Mouse (Mus musculus) gastrocnemius, adult 8-10 months (tissue): ENCODE data around the gene 1700017D01Rik. TPM values are rescaled to one million over a fixed set of nuclear protein-coding genes. Genes with fewer than 3 reads are reported as not detected.

ENCODE experiments used
- DNase-seq, 2 experiments: peaks; one replicate each; pipeline ENCODE4 v3.0.0; 2022; ENCODE audit warnings: low spot score in 2 of 2
- total RNA-seq, 4 experiments: library from RNA; stranded (reverse); gene quantifications; 2 replicates each; pipeline ENCODE4 v1.2.4; 2022

Gene 1700017D01Rik
- total RNA-seq, 4 experiments from 2014 or later = not detected

DNA sequence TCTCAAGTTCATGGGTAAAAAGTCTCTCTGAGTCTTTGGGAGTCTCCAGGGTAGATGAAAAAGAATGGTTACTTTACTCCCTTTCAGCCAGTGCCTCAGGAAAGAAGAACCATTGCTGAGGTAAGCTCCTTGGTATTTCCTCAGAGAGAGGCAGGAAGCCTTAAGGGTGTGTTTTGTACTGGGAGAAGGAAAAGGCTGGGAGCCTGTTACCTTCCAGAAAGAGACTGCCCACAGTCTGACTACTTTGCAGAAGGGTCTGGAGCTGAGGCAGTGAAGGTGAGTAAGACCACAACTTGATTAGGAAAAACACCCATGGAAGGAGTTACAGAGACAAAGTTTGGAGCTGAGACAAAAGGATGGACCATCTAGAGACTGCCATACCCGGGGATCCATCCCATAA is 82.2 kb downstream of the 1700017D01Rik start:
- DNase-seq = no peak

DNA sequence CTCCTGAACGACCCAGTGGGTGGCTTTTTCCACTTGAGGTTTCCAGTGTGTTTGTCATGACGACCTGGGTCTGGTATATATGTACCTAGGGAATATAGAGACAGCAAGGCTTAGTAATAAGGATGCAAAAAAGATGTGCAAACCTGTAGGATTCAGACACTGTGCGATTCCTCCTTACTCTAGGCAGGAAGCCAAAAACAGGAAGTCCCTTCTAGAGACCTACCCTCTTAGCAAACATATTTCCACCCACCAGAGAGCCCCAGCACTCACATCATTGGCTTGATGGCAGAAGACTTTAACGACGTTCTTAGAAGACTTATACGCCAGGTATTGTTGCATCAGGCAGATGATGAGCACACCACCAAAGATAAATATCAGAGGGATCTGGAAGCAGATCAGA is 82.7 kb downstream of the 1700017D01Rik start:
- DNase-seq = no peak

Other genes starting within 250 kb of the 1700017D01Rik start
- 100 to 1,000 TPM; 228 to 296 (median 253) TPM for gene Tmem109, start 248.9 kb downstream of the 1700017D01Rik start, total RNA-seq
- gene Prpf19, start 235.6 kb downstream of the 1700017D01Rik start, total RNA-seq = 100 to 1,000 TPM; 151 to 188 (median 167) TPM
- not detected for gene Zp1, start 210.2 kb downstream of the 1700017D01Rik start, total RNA-seq
- not detected for gene Ptgdr2, start 193.7 kb downstream of the 1700017D01Rik start, total RNA-seq
- gene Ccdc86, start 181.6 kb downstream of the 1700017D01Rik start, total RNA-seq = 10 to 100 TPM; 13.4 to 14.5 (median 13.9) TPM
- gene Ms4a10, start 156.2 kb downstream of the 1700017D01Rik start, total RNA-seq = not detected
- not detected for gene Ms4a15, start 137.6 kb downstream of the 1700017D01Rik start, total RNA-seq
- gene Ms4a18, start 112.8 kb downstream of the 1700017D01Rik start, total RNA-seq = not detected
- under 1 TPM in 3 of 4 experiments, not detected in 1; 0.36 to 0.56 (median 0.39) TPM for gene Ms4a8a, start 49.8 kb downstream of the 1700017D01Rik start, total RNA-seq
- not detected for gene 1700025F22Rik, start 34.4 kb upstream of the 1700017D01Rik start, total RNA-seq
- gene Ms4a13, start 65.9 kb upstream of the 1700017D01Rik start, total RNA-seq = not detected
- not detected for gene Ms4a12, start 101.6 kb upstream of the 1700017D01Rik start, total RNA-seq
- not detected for gene Ms4a1, start 135.4 kb upstream of the 1700017D01Rik start, total RNA-seq
- gene Ms4a5, start 153.0 kb upstream of the 1700017D01Rik start, total RNA-seq = not detected
- gene Ms4a14, start 183.6 kb upstream of the 1700017D01Rik start, total RNA-seq = not detected
- under 1 TPM in 2 of 4 experiments, not detected in 2; 0.36 to 0.63 TPM for gene Ms4a7, start 205.3 kb upstream of the 1700017D01Rik start, total RNA-seq
- 1 to 10 TPM in 2 of 4 experiments, under 1 TPM in 1, not detected in 1; 0.39 to 1.6 (median 1.4) TPM for gene Ms4a4a, start 244.6 kb upstream of the 1700017D01Rik start, total RNA-seq